Mouse (Mus musculus): Measurements from ENCODE around the gene Csf3. TPM values are rescaled to one million over a fixed set of nuclear protein-coding genes. Genes with fewer than 3 reads are reported as not detected.
"Not testable (repeated sequence)": the region's sequence is repeated elsewhere in the genome, so short reads cannot be mapped to it uniquely, and the experiment has no call there.

Gene Csf3
- 0.14 and 0.22 TPM in 2 replicates for polyA plus RNA-seq (2012; rRNA removed)

DNA sequence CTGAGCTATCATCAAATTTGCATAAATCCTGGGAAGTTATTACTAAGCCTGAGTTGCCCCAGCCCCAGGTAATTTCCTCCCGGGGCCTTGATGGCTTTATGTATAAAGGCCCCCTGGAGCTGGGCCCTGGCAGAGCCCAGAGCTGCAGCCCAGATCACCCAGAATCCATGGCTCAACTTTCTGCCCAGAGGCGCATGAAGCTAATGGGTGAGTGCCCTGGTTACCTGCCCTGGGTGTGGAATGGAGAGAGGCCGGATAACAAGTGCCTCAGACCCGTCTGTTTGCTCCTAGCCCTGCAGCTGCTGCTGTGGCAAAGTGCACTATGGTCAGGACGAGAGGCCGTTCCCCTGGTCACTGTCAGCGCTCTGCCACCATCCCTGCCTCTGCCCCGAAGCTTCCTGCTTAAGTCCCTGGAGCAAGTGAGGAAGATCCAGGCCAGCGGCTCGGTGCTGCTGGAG, at the start of gene Csf3:
Gene Csf3, plus strand, starts transcription at position 51 of the 458 bp plus-strand sequence.
- H3K27me3 ChIP-seq (ENCODE audit: control insufficient read depth, insufficient read depth, low read length), result no peaks in the 10 kb centered on the region
- no peak within 1 kb of the TSS for H3K4me3 ChIP-seq (ENCODE audit: control insufficient read depth, insufficient read depth, low read length)
- TF ChIP-seq CTCF (IDR thresholded peaks at IDR 0.05; ENCODE audit: borderline replicate concordance, control insufficient read depth, extremely low read depth, insufficient read depth, low read length, poor library complexity) (no peak), POLR2A (IDR thresholded peaks at IDR 0.05; ENCODE audit: control insufficient read depth, extremely low read depth, insufficient read depth, low read length, poor library complexity) (no peak)
- H3K36me3 ChIP-seq (ENCODE audit: control insufficient read depth, insufficient read depth, low read length), result peaks cover 9% of the 10 kb centered on the region; the same call in 1 of the 2 replicates
- H3K4me1 ChIP-seq (replicated peaks; ENCODE audit: control insufficient read depth, insufficient read depth, low read length), result no peaks in the 10 kb centered on the region
- WGBS, result 92% methylated on average over 10 of the region's 10 CpGs
- no peak for DNase-seq
- H3K27ac ChIP-seq (ENCODE audit: control insufficient read depth, insufficient read depth, low read length), result no peak within 1 kb of the TSS

DNA sequence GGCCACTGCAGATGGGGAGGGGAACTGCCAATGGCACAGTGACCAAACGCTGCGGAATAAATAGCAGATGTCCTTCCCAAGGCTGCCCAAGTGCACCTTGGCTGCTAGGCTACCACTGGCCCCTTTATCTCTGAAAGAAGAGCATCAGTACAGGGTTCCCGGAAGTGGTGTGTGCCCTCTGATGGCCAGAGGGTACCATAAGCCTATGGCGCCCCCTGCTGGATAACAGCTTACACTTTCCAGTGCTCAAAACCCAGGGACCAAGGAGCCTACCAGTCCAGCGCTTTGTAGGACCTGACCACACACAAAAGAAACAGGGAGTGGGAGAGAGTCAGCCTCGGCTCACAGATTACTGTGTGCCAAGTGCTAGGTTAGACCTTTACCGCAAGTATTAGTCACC, 46.0 kb upstream of the Csf3 start:
- not testable (repeated sequence) for H3K36me3 ChIP-seq (ENCODE audit: control insufficient read depth, insufficient read depth, low read length); H3K4me3 ChIP-seq (ENCODE audit: control insufficient read depth, insufficient read depth, low read length); H3K27me3 ChIP-seq (ENCODE audit: control insufficient read depth, insufficient read depth, low read length); H3K27ac ChIP-seq (ENCODE audit: control insufficient read depth, insufficient read depth, low read length); H3K4me1 ChIP-seq (replicated peaks; ENCODE audit: control insufficient read depth, insufficient read depth, low read length)
- 13% methylated on average over 7 of the region's 7 CpGs for WGBS
- peak; percentile 51 for DNase-seq
- peak; percentile 61; the same call in 1 of the 2 replicates for TF ChIP-seq CTCF (IDR thresholded peaks at IDR 0.05; ENCODE audit: borderline replicate concordance, control insufficient read depth, extremely low read depth, insufficient read depth, low read length, poor library complexity)

DNA sequence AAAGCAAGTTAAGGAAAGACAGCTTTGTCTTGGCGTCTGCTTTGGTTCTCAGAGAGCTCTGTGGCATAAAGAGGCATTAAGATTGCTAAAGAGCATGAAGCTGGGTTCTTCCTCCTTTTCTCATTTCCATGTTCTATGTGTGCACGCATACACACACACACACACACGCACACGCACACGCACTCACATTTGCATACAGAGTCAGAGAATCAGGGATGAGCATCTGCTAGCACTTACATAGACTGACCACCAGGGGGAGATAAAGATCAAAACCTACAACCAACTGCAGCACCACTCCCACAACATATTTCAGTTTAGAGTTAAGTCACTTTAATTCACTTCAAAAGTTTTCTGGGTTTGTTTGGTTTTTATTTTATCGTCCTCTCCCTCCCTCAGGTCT, 40.5 kb upstream of the Csf3 start:
- H3K27me3 ChIP-seq (ENCODE audit: control insufficient read depth, insufficient read depth, low read length), result no peaks in the 10 kb centered on the region
- H3K27ac ChIP-seq (ENCODE audit: control insufficient read depth, insufficient read depth, low read length), result no peak overlapping the region
- H3K4me1 ChIP-seq (replicated peaks; ENCODE audit: control insufficient read depth, insufficient read depth, low read length), result no peaks in the 10 kb centered on the region
- H3K36me3 ChIP-seq (ENCODE audit: control insufficient read depth, insufficient read depth, low read length), result no peaks in the 10 kb centered on the region
- DNase-seq, result peak; percentile 36
- 4% methylated on average over 6 of the region's 6 CpGs for WGBS
- TF ChIP-seq CTCF (IDR thresholded peaks at IDR 0.05; ENCODE audit: borderline replicate concordance, control insufficient read depth, extremely low read depth, insufficient read depth, low read length, poor library complexity) (no peak), POLR2A (IDR thresholded peaks at IDR 0.05; ENCODE audit: control insufficient read depth, extremely low read depth, insufficient read depth, low read length, poor library complexity) (no peak)
- H3K4me3 ChIP-seq (ENCODE audit: control insufficient read depth, insufficient read depth, low read length), result no peak overlapping the region

DNA sequence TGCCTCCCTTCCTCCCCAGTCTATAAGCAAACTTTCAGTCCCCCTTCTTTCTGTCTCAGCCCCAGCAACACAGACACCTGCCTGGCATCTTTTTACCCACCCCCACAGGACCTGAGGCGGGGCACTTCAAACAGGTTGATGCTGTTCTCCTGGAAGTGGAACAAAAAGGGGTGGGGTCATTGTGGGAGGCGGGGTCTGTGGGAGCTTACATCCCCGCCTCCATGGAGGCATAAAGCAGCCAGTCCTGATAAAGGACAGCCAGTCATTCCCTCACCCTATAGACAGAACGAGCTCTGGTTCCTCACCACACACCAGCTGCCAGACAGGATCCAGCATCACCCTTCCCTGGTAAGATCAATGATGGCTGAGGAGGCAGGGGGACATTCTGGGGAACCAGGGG, 37.0 kb upstream of the Csf3 start, which contains the start of gene Gsdma:
Gene Gsdma, plus strand, starts transcription at position 261 of the 400 bp plus-strand sequence.
- H3K36me3 ChIP-seq (ENCODE audit: control insufficient read depth, insufficient read depth, low read length), result no peaks in the 10 kb centered on the region
- 78% methylated on average over 4 of the region's 4 CpGs for WGBS
- no peak within 1 kb of the TSS for H3K4me3 ChIP-seq (ENCODE audit: control insufficient read depth, insufficient read depth, low read length)
- H3K27ac ChIP-seq (ENCODE audit: control insufficient read depth, insufficient read depth, low read length), result no peak within 1 kb of the TSS
- no peak for DNase-seq
- no peaks in the 10 kb centered on the region for H3K27me3 ChIP-seq (ENCODE audit: control insufficient read depth, insufficient read depth, low read length)
- H3K4me1 ChIP-seq (replicated peaks; ENCODE audit: control insufficient read depth, insufficient read depth, low read length), result no peaks in the 10 kb centered on the region
- TF ChIP-seq POLR2A (IDR thresholded peaks at IDR 0.05; ENCODE audit: control insufficient read depth, extremely low read depth, insufficient read depth, low read length, poor library complexity) (no peak), CTCF (IDR thresholded peaks at IDR 0.05; ENCODE audit: borderline replicate concordance, control insufficient read depth, extremely low read depth, insufficient read depth, low read length, poor library complexity) (no peak)

DNA sequence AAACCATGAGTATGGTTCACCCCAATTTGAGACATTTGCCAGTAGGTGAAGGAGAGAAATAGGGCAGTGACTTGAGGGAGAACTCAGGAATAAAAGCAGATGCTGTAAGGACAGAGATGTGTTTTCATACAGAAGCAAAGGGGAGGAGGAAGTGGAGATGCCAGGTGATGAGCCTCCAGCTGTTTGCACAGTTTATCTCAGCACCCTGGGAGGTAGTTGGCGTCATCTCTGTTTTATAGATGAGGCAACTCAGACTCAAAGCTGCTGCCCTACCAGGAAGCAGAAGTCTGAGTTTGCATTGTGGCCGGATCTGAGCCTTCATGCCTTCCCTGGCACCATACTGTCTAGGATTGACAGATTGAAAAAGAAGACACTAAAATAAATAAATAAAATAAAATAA, 32.1 kb upstream of the Csf3 start:
- H3K4me3 ChIP-seq (ENCODE audit: control insufficient read depth, insufficient read depth, low read length), result no peak overlapping the region
- TF ChIP-seq POLR2A (IDR thresholded peaks at IDR 0.05; ENCODE audit: control insufficient read depth, extremely low read depth, insufficient read depth, low read length, poor library complexity) (no peak), CTCF (IDR thresholded peaks at IDR 0.05; ENCODE audit: borderline replicate concordance, control insufficient read depth, extremely low read depth, insufficient read depth, low read length, poor library complexity) (no peak)
- H3K27me3 ChIP-seq (ENCODE audit: control insufficient read depth, insufficient read depth, low read length), result no peaks in the 10 kb centered on the region
- H3K36me3 ChIP-seq (ENCODE audit: control insufficient read depth, insufficient read depth, low read length), result no peaks in the 10 kb centered on the region
- 17% methylated on average over 2 of the region's 2 CpGs for WGBS
- DNase-seq, result no peak
- H3K27ac ChIP-seq (ENCODE audit: control insufficient read depth, insufficient read depth, low read length), result no peak overlapping the region
- no peaks in the 10 kb centered on the region for H3K4me1 ChIP-seq (replicated peaks; ENCODE audit: control insufficient read depth, insufficient read depth, low read length)

DNA sequence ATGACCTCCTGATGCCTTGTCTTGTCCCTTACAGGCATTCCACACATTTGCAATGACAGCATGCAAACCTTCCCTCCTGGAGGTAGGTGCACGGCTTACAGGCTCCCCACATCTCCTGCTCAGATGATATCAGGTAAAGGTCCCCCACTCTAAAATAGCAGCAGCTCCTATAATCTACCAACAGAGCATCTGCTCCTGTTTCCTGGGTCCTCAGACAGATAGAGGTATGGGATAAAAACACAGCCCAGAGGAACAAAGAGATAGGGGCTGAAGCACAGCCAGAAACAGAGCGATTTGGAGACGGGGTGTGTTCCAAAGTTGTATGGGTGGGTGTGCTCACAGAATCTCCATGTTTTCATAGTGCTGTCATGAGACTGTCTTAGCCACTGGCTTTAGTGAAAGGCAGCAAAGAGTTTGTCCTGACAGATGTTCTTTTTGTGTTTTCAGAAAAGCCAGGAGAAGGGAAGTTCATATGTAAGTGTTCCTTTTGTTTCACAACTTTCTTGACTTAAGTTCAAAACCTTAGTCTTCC, 29.7 kb upstream of the Csf3 start:
- no peak for DNase-seq
- H3K27me3 ChIP-seq (ENCODE audit: control insufficient read depth, insufficient read depth, low read length), result no peaks in the 10 kb centered on the region
- TF ChIP-seq CTCF (IDR thresholded peaks at IDR 0.05; ENCODE audit: borderline replicate concordance, control insufficient read depth, extremely low read depth, insufficient read depth, low read length, poor library complexity) (no peak), POLR2A (IDR thresholded peaks at IDR 0.05; ENCODE audit: control insufficient read depth, extremely low read depth, insufficient read depth, low read length, poor library complexity) (no peak)
- WGBS, result 79% methylated on average over 3 of the region's 3 CpGs
- H3K4me3 ChIP-seq (ENCODE audit: control insufficient read depth, insufficient read depth, low read length), result no peak overlapping the region
- H3K4me1 ChIP-seq (replicated peaks; ENCODE audit: control insufficient read depth, insufficient read depth, low read length), result no peaks in the 10 kb centered on the region
- H3K36me3 ChIP-seq (ENCODE audit: control insufficient read depth, insufficient read depth, low read length), result no peaks in the 10 kb centered on the region
- no peak overlapping the region for H3K27ac ChIP-seq (ENCODE audit: control insufficient read depth, insufficient read depth, low read length)

DNA sequence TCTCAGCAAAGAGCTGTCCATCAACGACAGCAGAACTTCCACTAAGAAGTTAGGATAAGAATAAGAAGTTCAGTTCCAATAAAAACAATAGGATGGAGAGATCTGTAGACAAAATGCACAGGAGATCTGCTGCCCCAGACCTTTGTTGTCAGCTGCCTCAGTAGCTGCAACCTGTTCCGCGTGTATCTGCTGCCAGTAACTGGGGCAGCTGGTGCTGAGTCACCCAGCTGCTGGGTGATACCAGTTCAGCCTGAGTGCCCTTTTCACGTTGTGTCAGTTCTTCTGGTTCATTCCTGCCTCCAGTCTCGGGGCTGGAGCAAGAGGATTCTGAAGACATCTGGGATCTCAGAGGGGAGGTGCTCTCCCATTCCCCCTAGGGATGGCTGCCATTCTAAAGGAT, 29.2 kb upstream of the Csf3 start:
- no peak for TF ChIP-seq CTCF (IDR thresholded peaks at IDR 0.05; ENCODE audit: borderline replicate concordance, control insufficient read depth, extremely low read depth, insufficient read depth, low read length, poor library complexity)
- TF ChIP-seq POLR2A (IDR thresholded peaks at IDR 0.05; ENCODE audit: control insufficient read depth, extremely low read depth, insufficient read depth, low read length, poor library complexity), result no peak
- no peaks in the 10 kb centered on the region for H3K27me3 ChIP-seq (ENCODE audit: control insufficient read depth, insufficient read depth, low read length)
- H3K4me3 ChIP-seq (ENCODE audit: control insufficient read depth, insufficient read depth, low read length), result no peak overlapping the region
- no peaks in the 10 kb centered on the region for H3K4me1 ChIP-seq (replicated peaks; ENCODE audit: control insufficient read depth, insufficient read depth, low read length)
- DNase-seq, result no peak
- 21% methylated on average over 5 of the region's 5 CpGs for WGBS
- H3K36me3 ChIP-seq (ENCODE audit: control insufficient read depth, insufficient read depth, low read length), result no peaks in the 10 kb centered on the region
- no peak overlapping the region for H3K27ac ChIP-seq (ENCODE audit: control insufficient read depth, insufficient read depth, low read length)
